Mouse (Mus musculus) v-Abl transformed pro-B cells (cell line): Measurements from ENCODE around the gene Crhr1.
"Not testable (repeated sequence)": the region's sequence is repeated elsewhere in the genome, so short reads cannot be mapped to it uniquely, and the experiment has no call there.

Experiments used
- in situ Hi-C, 2 experiments: fragments of 400-800 bp; cut with MboI; formaldehyde crosslinking; loops; one replicate each; pipeline ENCODE4 v1.15.1; 2025; ENCODE audit not compliant: unreplicated experiment in 2 of 2

The Crhr1 gene

DNA sequence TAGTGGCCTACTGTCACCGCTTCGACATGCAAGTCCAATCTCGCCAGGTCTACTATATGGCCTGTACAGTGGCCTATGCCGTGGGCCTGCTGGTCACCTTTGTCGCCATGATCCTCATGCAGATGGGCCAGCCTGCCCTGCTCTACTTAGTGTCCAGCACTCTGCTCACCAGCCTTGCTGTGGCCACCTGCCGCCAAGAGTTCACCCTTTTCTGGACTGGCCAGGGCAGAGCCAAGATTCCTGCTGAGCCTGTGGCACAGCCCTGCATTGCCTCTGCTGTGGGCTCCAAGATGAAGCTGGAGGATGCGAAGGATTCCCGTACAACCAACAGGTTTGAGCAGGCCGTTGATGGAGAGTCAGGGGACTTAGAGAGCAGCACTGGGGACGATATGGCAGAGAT is 55.1 kb downstream of the Crhr1 start:
- in situ Hi-C loops: loop anchor here in 1 of 2 experiments (25.0 kb wide), 2 partner anchors 550 to 900 kb away; partner anchors contain the start of genes Lyzl6 and Rprml

DNA sequence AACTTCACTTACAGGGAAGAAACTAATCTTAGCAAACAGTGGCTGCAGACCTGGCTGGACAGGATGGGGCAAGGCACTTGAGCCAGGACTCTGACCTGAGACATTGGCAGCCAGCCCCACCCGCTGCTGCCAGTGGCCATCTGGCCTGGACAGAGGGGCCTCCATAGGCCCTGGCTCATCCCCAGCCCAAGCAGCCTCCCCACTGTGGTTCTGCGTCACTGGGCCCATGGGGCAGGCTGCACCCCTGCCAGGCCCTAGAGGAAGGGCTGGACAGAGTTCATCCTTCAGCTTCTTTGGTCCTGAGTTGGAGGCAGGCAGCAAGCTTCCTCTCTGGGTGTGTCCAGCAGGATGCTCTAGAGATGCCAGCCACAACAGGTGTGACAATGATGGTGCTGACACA is 57.4 kb downstream of the Crhr1 start:
- in situ Hi-C loops: loop anchor here (10.0 to 25.0 kb wide), 3 partner anchors 275 to 903 kb away; partner anchors contain the start of genes Lyzl6 (in 1 of the 2) and Rprml (in 1 of the 2)

DNA sequence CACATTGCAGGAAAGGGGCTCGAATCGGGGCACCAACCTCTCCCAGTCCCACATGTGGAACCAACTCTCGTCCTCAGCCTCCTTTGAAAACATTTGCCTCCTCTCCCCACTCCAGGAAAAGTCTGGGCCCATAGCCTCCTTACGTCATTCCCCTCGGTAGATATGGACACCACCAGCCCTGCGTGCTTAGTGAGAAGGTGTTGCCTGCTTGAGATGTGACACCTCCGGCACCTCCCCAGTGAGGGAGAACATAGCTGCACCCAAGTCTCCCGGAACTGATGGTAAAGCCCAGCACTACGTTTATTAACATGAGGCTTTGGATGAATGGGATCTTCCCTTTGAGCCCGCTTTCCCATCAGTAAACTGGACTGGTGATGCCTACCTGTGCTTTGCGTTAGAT is 62.7 kb downstream of the Crhr1 start:
- in situ Hi-C loops: loop anchor here (5.0 to 25.0 kb wide), 4 partner anchors 281 to 908 kb away; partner anchors contain the start of genes Lyzl6 (in 1 of the 2) and Rprml (in 1 of the 2)

- in situ Hi-C loops: loop anchor here (5.0 to 25.0 kb wide), 4 partner anchors 281 to 908 kb away; partner anchors contain the start of genes Lyzl6 (in 1 of the 2) and Rprml (in 1 of the 2)
Measured at GRCm38 (mm10) chr11:104195791-104196190, 63.1 kb downstream of the Crhr1 start.

DNA sequence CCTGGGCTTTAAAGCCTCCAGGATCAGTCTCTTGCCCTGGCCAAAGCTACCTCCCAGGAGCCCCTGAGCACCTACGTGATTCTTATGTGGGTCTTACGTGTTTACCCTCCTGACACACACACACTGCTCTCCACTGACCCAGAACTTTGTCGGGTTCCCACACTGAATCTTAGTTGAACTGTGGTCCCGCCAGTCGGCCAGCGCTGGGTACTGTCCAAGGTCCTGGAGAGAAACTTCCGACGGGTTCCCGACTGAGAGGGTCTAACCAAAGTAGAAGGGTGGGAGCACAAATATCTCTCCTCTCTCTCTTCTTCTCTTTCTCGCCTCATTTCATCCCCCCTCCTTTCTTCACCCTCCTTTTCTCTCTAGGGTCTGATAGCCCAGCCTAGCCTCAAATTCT is 65.2 kb downstream of the Crhr1 start:
- in situ Hi-C loops: loop anchor here (5.0 to 25.0 kb wide), 4 partner anchors 283 to 911 kb away; partner anchors contain the start of genes Lyzl6 (in 1 of the 2) and Rprml (in 1 of the 2)

GRCm38 (mm10) chr11:104203271-104203670 is 70.6 kb downstream of the Crhr1 start:
- in situ Hi-C loops: no loop called here

GRCm38 (mm10) chr11:104206573-104206972 is 73.9 kb downstream of the Crhr1 start:
- in situ Hi-C loops: no loop called here

DNA sequence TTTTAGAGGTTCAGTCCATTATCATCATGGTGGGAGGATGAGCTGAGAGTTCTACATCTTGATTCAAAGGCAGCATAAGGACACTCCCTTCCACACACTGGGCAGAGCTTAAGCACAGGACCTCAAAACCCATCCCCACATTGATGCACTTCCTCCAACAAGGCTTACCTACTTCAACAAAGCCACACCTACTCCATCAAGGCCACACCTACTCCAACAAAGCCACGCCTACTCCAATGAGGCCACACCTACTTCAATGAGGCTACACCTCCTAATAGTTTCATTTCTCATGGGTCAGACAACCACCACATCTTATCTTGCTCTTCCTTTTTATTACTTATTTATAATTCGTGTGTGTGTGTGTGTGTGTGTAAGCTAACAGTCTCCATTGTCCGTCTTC is 76.4 kb downstream of the Crhr1 start:
- in situ Hi-C loops: no loop called here

GRCm38 (mm10) chr11:104211251-104211650 is 78.6 kb downstream of the Crhr1 start:
- in situ Hi-C loops: no loop called here

DNA sequence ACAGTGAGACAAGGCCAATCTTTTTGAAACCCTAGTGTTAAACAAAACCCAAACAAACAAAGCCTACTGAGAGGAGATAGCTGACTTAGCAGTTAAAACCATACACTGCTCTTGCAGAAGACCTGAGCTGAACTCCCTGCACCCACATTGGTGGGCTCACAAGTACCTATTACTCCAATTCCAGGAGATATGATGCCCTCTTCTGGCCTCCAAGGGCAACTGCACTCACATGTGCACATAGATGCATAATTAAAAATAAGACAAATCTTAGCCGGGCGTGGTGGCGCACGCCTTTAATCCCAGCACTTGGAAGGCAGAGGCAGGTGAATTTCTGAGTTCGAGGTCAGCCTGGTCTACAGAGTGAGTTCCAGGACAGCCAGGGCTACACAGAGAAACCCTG is 81.5 kb downstream of the Crhr1 start:
- in situ Hi-C loops: not testable (repeated sequence)

GRCm38 (mm10) chr11:104218075-104218474 is 85.4 kb downstream of the Crhr1 start:
- in situ Hi-C loops: no loop called here

DNA sequence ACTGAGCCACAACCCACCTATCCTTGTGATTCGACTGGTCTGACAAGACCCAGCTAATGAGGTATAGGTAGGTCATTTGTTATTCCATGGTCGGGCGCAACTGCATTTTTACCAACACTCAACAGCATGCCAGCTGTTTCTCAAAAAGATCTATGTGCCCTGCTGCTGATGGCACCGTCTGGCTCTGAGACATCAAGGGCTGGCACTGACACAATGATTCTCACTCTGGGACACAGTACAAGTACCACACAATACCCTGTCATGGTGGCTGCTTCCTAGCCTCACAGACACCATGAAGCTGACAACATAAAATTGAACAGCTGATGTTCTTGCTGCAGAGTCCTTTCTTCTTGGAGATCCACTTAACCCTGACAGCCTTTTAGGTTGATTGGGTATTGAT is 87.6 kb downstream of the Crhr1 start:
- in situ Hi-C loops: no loop called here

GRCm38 (mm10) chr11:104221751-104222150 is 89.1 kb downstream of the Crhr1 start:
- in situ Hi-C loops: no loop called here

DNA sequence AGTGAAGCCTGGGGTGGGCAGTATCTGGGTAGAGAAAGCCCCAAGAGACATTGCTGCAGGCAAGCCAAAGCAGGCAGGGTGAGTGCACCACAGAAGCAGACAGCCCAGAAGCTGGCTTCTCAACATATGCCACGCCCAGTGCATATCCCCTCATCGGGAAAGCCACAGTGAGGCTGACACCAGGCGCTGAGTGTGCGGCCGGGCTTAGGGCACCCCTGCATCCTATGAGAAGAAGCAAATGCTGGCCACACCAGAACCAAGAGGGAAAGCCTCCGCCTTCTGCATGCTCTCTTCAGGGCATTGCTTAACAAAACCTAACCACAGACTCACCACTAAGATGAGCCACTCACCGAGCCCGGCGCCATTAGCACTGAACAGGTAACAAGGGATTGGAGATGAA is 90.6 kb downstream of the Crhr1 start:
- in situ Hi-C loops: no loop called here
